Mouse (Mus musculus) ES-E14 (cell line): ENCODE data around the gene Ankmy2.

Experiments
- CHD2 ChIP-seq: IDR thresholded peaks from 2 replicates; pipeline ENCODE4 v1.6.1; 2014; ENCODE audit warnings: mild to moderate bottlenecking, low read depth, low read length, inconsistent platforms
- HCFC1 ChIP-seq: IDR thresholded peaks from 2 replicates; pipeline ENCODE4 v1.6.1; 2012; ENCODE audit warnings: low read length, inconsistent platforms, borderline replicate concordance; ENCODE audit not compliant: insufficient read depth
- MAFK ChIP-seq: IDR thresholded peaks from 2 replicates; pipeline ENCODE4 v1.6.1; 2014; ENCODE audit warnings: mild to moderate bottlenecking, low read depth, low read length, inconsistent platforms; ENCODE audit not compliant: insufficient read depth
- ZC3H11A ChIP-seq: IDR thresholded peaks from 2 replicates; pipeline ENCODE4 v1.6.1; 2012; ENCODE audit warnings: low read depth, mild to moderate bottlenecking, inconsistent platforms, low read length, borderline replicate concordance
- ZNF384 ChIP-seq: IDR thresholded peaks from 2 replicates; pipeline ENCODE4 v1.6.1; 2012; ENCODE audit warnings: low read depth, low read length, inconsistent platforms

- TF ChIP-seq HCFC1 (no peak), CHD2 (no peak), MAFK (no peak), ZNF384 (no peak), ZC3H11A (no peak)
Observed at GRCm38 (mm10) chr12:36126049-36126448, 30.9 kb upstream of the Ankmy2 start.
